Mouse (Mus musculus) E14TG2a.4 (cell line): ENCODE data around the gene Med15.

Experiments
- H3K27me3 ChIP-seq: 2 replicates; pipeline ENCODE4 v1.6.1; 2014; ENCODE audit warnings: low read length, control low read depth; ENCODE audit not compliant: insufficient read depth
- H3K36me3 ChIP-seq: 2 replicates; pipeline ENCODE4 v1.6.1; 2014; ENCODE audit warnings: low read length, control low read depth; ENCODE audit not compliant: insufficient read depth
- H3K4me1 ChIP-seq: replicated peaks from 2 replicates; pipeline ENCODE4 v1.6.1; 2014; ENCODE audit warnings: low read depth, low read length, control low read depth
- H3K4me3 ChIP-seq: replicated peaks from 2 replicates; pipeline ENCODE4 v1.5.1; 2014; ENCODE audit warnings: mild to moderate bottlenecking, low read length
- H3K9me3 ChIP-seq: 2 replicates; pipeline ENCODE4 v1.6.1; 2014; ENCODE audit warnings: low read length, control low read depth
- CTCF ChIP-seq: conservative IDR thresholded peaks from 2 replicates; pipeline ENCODE4 v1.5.1; 2014; ENCODE audit warnings: low read length
- NANOG ChIP-seq: IDR thresholded peaks from 2 replicates; pipeline ENCODE4 v1.6.1; 2014; ENCODE audit warnings: borderline replicate concordance, low read length, mixed read lengths
- POU5F1 ChIP-seq: IDR thresholded peaks from 2 replicates; pipeline ENCODE4 v1.6.1; 2014; ENCODE audit warnings: low read length, borderline replicate concordance

Gene Med15

DNA sequence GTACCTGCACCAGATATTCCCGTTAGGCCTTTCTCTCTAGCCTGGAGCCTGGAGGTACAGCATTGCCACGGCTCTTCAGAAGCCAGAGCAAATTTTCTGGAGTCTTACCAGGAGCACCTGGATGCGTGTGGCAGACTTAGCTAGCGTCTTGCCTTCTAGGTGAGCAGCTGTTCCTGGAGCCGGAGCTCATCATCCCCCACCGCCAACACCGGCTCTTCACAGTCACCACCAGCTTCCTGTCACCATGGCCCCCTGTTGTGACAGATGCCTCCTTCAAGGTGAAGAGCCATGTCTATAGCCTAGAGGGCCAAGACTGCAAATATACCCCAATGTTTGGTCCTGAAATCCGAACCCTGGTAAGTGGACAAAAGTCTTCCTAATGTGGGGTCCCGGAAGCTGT is 92.0 kb downstream of the Med15 start:
- Histone ChIP-seq H3K4me3 (no peak overlapping the region), H3K36me3 (peaks cover 87% of the 10 kb centered on the region), H3K4me1 (peaks cover 63% of the 10 kb centered on the region), H3K9me3 (no peaks in the 10 kb centered on the region), H3K27me3 (no peaks in the 10 kb centered on the region)
- TF ChIP-seq CTCF, result no peak
- no peak for TF ChIP-seq NANOG
- no peak for TF ChIP-seq POU5F1

DNA sequence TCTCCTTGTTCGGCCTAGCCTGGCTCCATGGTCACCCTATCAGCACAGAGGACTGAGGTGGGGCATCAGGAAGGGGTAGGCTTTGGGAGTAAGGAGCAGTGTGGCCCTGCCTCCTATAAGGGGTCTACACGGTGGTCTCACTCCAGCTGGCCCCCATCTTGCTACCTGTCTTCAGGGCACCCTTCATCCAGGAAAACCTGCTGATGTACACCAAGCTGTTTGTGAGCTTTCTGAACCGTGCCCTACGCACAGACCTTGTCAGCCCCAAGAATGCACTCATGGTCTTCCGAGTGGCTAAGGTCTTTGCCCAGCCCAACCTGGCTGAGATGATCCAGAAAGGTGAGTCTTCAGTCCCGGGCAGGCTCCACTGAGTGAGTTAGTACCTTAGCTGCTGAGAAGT is 92.7 kb downstream of the Med15 start:
- Histone ChIP-seq H3K27me3 (no peaks in the 10 kb centered on the region), H3K36me3 (peaks cover 95% of the 10 kb centered on the region), H3K4me3 (no peak overlapping the region), H3K9me3 (no peaks in the 10 kb centered on the region), H3K4me1 (peaks cover 63% of the 10 kb centered on the region)
- TF ChIP-seq POU5F1 (no peak), NANOG (no peak), CTCF (no peak)

DNA sequence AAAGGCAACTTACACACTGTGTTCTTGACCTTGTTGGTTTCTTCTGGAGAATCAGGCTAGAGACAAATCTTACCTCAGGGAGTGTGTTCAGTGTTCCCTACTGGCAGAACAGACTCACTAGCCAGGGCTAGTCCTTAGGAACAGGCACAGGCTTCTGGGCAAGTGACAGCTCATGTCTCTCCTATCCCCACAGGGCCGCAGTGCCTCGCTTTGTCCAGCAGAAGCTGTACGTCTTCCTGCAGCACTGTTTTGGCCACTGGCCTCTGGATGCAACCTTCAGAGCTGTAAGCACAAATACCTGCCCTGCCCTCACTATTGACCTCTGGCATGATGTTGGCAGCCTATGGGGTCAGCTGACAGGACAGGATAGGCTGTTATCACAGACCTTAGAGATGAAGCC is 93.6 kb downstream of the Med15 start:
- no peaks in the 10 kb centered on the region for H3K9me3 ChIP-seq
- peaks cover 64% of the 10 kb centered on the region for H3K4me1 ChIP-seq
- TF ChIP-seq CTCF (no peak), POU5F1 (no peak), NANOG (no peak)
- H3K27me3 ChIP-seq, result no peaks in the 10 kb centered on the region
- H3K4me3 ChIP-seq, result no peak overlapping the region
- H3K36me3 ChIP-seq, result peaks cover 98% of the 10 kb centered on the region

DNA sequence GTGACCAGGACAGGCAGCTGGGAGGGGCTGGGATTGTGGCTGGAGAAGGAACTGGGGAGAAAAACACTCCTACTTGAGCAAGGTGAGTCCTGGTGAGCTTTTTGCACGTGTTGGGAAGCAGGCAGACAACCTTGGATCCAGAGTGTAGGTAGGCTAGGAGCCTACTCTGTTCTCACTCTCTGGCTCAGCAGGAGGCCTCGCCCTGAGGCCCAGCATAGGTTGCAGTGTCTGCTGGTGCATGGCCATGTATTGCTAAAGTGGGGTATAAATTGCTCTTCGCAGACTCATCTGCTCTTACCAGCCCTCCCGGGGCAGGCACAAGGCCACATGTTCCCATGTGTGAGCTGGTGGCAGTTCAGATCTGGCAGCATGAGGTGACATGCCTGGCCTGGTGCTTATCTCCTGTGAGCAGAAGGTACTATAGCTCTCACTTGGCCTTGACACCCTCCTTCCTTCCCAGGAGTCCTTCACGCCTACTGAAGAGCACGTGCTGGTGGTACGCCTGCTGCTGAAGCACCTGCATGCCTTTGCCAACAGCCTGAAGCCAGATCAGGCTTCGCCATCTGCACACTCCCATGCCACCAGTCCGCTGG is 94.6 kb downstream of the Med15 start:
- no peak overlapping the region for H3K4me3 ChIP-seq
- no peaks in the 10 kb centered on the region for H3K27me3 ChIP-seq
- H3K36me3 ChIP-seq, result peaks cover 98% of the 10 kb centered on the region
- no peaks in the 10 kb centered on the region for H3K9me3 ChIP-seq
- peaks cover 65% of the 10 kb centered on the region for H3K4me1 ChIP-seq
- TF ChIP-seq NANOG (no peak), POU5F1 (no peak), CTCF (no peak)

DNA sequence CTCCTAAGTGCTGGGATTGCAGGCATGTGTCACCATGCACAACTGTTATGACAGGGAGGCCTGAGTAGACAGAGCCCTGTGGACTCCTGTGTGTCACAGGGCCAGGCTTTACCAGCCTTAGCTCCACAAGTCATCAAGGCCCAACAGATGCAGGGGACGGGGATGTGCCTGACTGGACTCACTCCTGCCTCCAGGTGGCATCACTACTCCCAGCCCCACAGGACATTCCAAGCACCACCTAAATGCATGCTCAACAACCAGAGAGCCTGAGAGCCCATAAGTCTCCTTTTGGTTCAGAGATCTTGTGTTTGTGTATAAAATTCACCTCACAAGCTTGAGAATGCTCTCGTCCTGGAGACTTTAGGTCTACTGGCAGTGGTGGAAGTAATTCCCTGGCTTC is 95.1 kb downstream of the Med15 start:
- Histone ChIP-seq H3K36me3 (peaks cover 98% of the 10 kb centered on the region), H3K4me1 (peaks cover 65% of the 10 kb centered on the region), H3K4me3 (no peak overlapping the region), H3K9me3 (no peaks in the 10 kb centered on the region), H3K27me3 (no peaks in the 10 kb centered on the region)
- TF ChIP-seq POU5F1 (no peak), CTCF (0 out of 2 replicates have a peak, but pooled peaks have one; percentile 3)

DNA sequence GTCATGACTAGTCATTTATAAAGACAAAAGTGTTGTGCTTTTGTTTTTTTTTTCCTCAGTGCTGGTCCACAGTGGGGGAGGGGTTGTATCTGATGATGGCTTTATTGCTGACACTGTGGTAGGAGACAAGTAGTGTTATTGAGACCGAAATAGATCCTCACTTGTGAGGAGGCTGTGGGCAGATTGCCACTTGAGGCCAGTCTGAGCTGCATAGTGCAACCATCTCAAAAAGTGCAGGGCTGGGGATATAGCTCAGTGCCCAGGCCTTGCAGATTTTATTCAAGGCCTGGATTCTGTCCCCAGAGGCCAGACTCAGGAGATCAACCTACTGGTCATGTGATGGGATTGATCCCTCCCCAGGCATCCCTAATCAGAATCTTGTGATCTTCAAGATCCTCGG is 95.8 kb downstream of the Med15 start:
- no peak for TF ChIP-seq POU5F1
- Histone ChIP-seq H3K4me1 (peaks cover 60% of the 10 kb centered on the region), H3K36me3 (peaks cover 98% of the 10 kb centered on the region)

DNA sequence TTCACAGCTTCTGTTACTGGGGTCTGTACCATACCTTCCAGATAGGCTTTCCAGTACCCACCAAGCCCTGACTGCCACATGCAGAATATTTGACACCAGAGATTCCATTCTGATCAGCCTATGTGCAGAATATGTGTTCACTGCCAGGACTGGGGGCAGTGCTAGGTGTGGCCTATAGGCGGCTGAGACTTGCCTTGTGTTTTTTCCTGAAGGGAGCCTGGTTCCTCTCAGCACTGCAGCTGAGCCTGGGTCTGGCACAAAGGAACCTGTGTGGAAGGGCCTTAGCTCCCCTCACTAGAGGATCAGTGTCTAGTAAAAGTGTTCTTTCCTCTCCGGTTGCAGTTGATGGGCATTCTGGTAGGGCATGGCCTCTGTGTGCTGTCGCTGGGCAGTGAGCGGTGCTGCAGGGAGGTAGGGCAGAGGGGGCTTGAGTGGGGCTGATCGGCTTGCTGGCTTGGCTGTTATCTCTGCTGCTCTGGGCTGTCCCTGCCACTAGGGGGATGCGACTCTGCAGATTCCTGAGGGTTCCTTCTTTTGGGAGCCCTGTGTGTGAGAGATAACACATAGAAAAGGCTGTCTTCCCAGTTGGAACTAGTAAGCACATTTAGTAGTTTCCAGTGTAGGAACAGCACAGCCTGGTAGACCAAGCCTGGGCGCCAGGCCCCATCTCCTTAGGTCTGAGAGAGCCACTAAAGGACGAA is 99.1 kb downstream of the Med15 start:
- peaks cover 98% of the 10 kb centered on the region for H3K36me3 ChIP-seq
- no peaks in the 10 kb centered on the region for H3K27me3 ChIP-seq
- H3K4me3 ChIP-seq, result no peak overlapping the region
- no peak for TF ChIP-seq NANOG
- TF ChIP-seq CTCF, result peak; percentile 14; the same call in 1 of the 2 replicates
- no peak for TF ChIP-seq POU5F1
- peaks cover 60% of the 10 kb centered on the region for H3K4me1 ChIP-seq
- no peaks in the 10 kb centered on the region for H3K9me3 ChIP-seq

More for the DNA sequence above, 95.8 kb downstream of the Med15 start:
- no peaks in the 10 kb centered on the region for H3K9me3 ChIP-seq
- H3K4me3 ChIP-seq, result no peak overlapping the region
- no peaks in the 10 kb centered on the region for H3K27me3 ChIP-seq

DNA sequence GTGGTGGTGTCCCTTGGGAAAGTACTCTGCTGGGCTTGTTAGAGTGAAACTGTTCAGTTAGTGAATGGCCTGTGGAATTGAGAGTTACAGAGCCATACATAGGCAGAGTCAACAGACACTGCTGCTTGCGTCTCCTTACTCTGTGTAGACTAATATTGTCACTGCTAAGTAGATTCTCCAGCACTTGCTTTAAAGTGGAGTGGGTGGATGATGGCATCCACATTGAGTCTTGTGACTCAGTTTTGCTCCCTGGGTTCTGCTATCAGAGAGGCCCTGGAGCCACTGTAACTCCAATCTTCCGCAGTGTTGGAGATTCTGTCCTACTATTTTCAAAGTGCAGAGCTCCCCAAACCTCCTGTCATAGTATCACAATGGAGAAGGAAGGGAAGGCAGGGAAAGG is 100.1 kb downstream of the Med15 start:
- Histone ChIP-seq H3K36me3 (peaks cover 98% of the 10 kb centered on the region), H3K4me3 (no peak overlapping the region)

DNA sequence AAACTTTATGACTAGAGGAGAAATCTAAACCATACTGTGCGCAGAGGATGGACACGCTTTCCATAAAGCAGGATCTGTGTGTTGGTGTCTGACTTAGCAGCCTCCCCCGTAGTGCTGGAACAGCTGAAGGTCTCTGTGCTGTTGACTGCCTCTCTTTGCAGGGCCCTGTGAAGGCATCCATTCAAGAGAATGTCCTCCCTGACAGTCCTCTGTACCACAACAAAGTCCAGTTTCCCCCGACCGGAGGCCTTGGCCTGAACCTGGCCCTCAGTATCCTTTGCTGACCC is 106.5 kb downstream of the Med15 start:
- Histone ChIP-seq H3K4me3 (no peak overlapping the region), H3K27me3 (no peaks in the 10 kb centered on the region), H3K36me3 (peaks cover 97% of the 10 kb centered on the region), H3K4me1 (peaks cover 40% of the 10 kb centered on the region), H3K9me3 (no peaks in the 10 kb centered on the region)
- TF ChIP-seq CTCF (no peak), NANOG (no peak)

More for the DNA sequence above, 100.1 kb downstream of the Med15 start:
- TF ChIP-seq POU5F1, result no peak
- TF ChIP-seq CTCF, result no peak
- H3K4me1 ChIP-seq, result peaks cover 52% of the 10 kb centered on the region
- no peaks in the 10 kb centered on the region for H3K27me3 ChIP-seq
- H3K9me3 ChIP-seq, result no peaks in the 10 kb centered on the region
